Mouse (Mus musculus) liver, embryonic 16.5 days (tissue): ENCODE measurements around the gene Tsr3. TPM values are rescaled to one million over a fixed set of nuclear protein-coding genes. Genes with fewer than 3 reads are reported as not detected.

ENCODE experiments used
- ATAC-seq: fragments of 200-750 bp; cut with Nextera tagmentation; 2 replicates; pipeline ENCODE4 v1.8.0; 2017; ENCODE audit warnings: low read depth, mild to moderate bottlenecking, moderate number of reproducible peaks, moderate library complexity
- H3K27ac ChIP-seq: fragments of 300-500 bp; sonication (generic); 2 replicates; pipeline ENCODE4 v1.5.1; 2014; ENCODE audit warnings: mild to moderate bottlenecking, low read length
- H3K27me3 ChIP-seq: fragments of 300-500 bp; sonication (generic); 2 replicates; pipeline ENCODE4 v1.6.1; 2014; ENCODE audit warnings: low read depth, low read length, mixed read lengths; ENCODE audit not compliant: control insufficient read depth, insufficient read depth
- H3K36me3 ChIP-seq: fragments of 300-500 bp; sonication (generic); 2 replicates; pipeline ENCODE4 v1.6.1; 2014; ENCODE audit warnings: mild to moderate bottlenecking; ENCODE audit not compliant: control insufficient read depth, insufficient read depth
- H3K4me1 ChIP-seq: fragments of 300-500 bp; sonication (generic); 2 replicates; pipeline ENCODE4 v1.6.1; 2014; ENCODE audit warnings: low read depth, low read length, mixed read lengths; ENCODE audit not compliant: control insufficient read depth
- H3K4me2 ChIP-seq: fragments of 300-500 bp; sonication (generic); 2 replicates; pipeline ENCODE4 v1.6.1; 2014; ENCODE audit warnings: low read depth, low read length, mixed read lengths
- H3K4me3 ChIP-seq: fragments of 300-500 bp; sonication (generic); 2 replicates; pipeline ENCODE4 v1.5.1; 2014; ENCODE audit warnings: low read depth, mild to moderate bottlenecking, low read length
- H3K9ac ChIP-seq: fragments of 300-500 bp; sonication (generic); 2 replicates; pipeline ENCODE4 v1.6.1; 2014; ENCODE audit warnings: low read depth, low read length
- H3K9me3 ChIP-seq: fragments of 300-500 bp; sonication (generic); replicated peaks from 2 replicates; pipeline ENCODE4 v1.6.1; 2016; ENCODE audit warnings: low read length; ENCODE audit not compliant: control insufficient read depth
- WGBS: fragments of 180-500 bp; shearing (Covaris S2); extraction: QIAGEN DNeasy Blood & Tissue Kit; methylation state at CpG from one replicate; pipeline ENCODE4 v1.1.7; 2014; ENCODE audit not compliant: insufficient replicate concordance; 5-methylcytosine and 5-hydroxymethylcytosine counted together
- polyA plus RNA-seq: library from polyadenylated mRNA; unstranded; fragments of >200 nt; fragmentation: Nextera tagmentation; extraction: Ambion mirVana; gene quantifications from 2 replicates; pipeline ENCODE4 v1.2.1, GENCODE M21; 2015

Tsr3 gene
- polyA plus RNA-seq, 1 experiment from 2014 or later = 14.7 TPM

DNA sequence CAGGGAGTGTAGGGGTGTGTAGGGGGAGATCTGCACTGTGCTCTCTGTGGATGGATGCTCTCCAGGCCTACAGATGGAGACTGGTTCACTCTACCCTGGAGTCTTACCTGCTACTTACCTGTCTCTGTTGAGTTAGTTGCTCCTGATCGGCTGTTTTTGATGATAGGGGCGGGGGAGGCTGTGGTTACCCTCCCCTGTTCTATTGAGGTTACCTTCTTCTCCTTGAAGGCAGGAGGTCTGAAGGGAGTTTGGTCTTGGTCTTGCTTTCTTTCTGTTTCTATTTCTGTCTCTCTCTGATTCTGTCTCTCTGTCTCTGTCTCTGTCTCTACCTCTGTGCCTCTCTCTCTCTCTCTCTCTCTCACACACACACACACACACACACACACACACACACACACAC, 15.1 kb downstream of the Tsr3 start:
- WGBS = 33% methylated on average over 2 of the region's 2 CpGs
- Histone ChIP-seq H3K4me2 (no peak overlapping the region), H3K9ac (no peak overlapping the region), H3K4me3 (no peak overlapping the region), H3K4me1 (peaks cover 7% of the 10 kb centered on the region), H3K36me3 (peaks cover 4% of the 10 kb centered on the region; the same call in 1 of the 2 replicates), H3K27me3 (peaks cover 36% of the 10 kb centered on the region), H3K27ac (no peak overlapping the region), H3K9me3 (no peaks in the 10 kb centered on the region)
- no peak for ATAC-seq

DNA sequence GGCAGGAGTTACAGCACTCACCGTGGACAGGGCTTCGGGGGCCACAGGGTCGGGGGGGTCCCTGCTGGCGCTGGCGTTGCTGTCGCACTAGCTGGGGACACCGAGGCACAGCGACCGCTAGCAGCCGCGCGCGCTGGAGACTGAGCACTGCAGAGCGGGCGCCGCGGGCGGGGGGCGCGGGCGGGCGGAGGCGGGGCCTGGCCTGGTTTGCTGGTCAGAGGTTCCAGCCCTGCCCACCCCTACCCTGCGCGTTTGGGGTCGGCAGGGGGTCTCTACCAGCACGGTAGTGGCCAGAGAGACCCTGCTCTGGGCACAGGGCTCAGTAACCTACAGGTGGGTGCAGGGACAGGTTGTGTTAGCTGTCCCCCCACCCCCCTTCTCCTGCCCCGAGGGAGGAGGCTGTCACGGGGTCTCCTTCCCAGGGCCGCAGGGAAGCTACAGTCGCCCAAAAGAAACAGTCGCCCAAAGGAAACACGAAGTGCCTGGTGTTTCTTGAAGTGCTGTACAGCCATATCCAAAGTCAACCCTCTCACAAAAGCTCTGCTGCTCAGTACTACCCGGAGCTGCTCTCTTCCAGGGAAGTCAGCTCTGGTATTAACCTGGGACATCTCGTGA, 16.3 kb downstream of the Tsr3 start, which contains the start of gene Baiap3:
Gene Baiap3, minus strand, starts transcription at position 225 of the 615 bp plus-strand sequence.
- Histone ChIP-seq H3K27ac (no peak within 1 kb of the TSS), H3K36me3 (peaks cover 4% of the 10 kb centered on the region; the same call in 1 of the 2 replicates), H3K27me3 (peaks cover 36% of the 10 kb centered on the region), H3K4me2 (peak within 1 kb of the TSS; percentile 53), H3K9me3 (no peaks in the 10 kb centered on the region), H3K4me1 (peaks cover 7% of the 10 kb centered on the region), H3K4me3 (peak within 1 kb of the TSS; percentile 33), H3K9ac (no peak within 1 kb of the TSS)
- WGBS = 5% methylated on average over 35 of the region's 35 CpGs
- ATAC-seq = no peak

DNA sequence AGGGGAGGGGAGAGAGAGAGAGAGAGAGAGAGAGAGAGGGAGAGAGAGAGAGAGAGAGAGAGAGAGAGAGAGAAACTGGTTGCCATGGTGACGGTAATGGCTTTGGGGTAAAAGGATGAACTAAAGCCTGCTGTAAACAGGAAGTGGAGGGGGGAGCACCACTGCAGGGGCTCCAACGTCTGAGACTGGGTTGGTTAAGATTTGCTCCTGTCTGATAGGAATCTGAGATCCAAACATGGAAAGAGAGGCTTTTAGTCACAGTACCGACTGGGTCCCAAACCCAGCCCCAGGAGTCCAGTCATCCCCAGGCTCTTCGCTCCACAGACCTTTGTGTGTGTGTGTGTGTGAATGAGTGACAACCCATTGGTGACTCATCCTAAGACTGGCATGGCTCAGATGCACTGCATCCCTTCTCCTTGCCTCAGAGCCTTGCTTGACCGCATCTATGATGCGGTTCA, 17.9 kb downstream of the Tsr3 start:
- H3K27me3 ChIP-seq = peaks cover 36% of the 10 kb centered on the region
- H3K27ac ChIP-seq = no peak overlapping the region

DNA sequence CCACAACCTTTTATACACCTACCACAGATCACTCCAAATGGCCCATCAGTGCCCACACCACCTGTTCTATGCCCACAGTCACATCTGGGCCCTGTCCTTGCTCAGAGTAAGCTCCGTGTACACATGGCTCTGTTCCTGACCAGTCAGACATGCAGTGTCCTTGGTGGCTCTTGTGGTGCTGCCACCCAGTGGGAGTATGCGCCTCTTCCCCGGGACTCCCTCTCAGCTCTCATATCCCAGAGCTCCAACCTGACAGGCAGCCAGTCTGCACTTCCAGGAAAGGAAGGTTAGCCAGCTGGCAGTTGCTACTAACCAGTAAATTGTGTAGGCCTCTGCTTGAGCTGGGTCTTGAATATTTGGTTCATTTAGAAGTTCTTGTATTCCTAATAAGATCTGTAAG, 24.5 kb downstream of the Tsr3 start:
- H3K9ac ChIP-seq = no peak overlapping the region
- 72% methylated on average over 3 of the region's 3 CpGs for WGBS
- no peaks in the 10 kb centered on the region for H3K9me3 ChIP-seq
- no peak overlapping the region for H3K27ac ChIP-seq
- no peak overlapping the region for H3K4me2 ChIP-seq
- 0 out of 2 replicates have a peak, but pooled peaks have one; percentile 31 for ATAC-seq
- peaks cover 60% of the 10 kb centered on the region for H3K36me3 ChIP-seq
- H3K4me3 ChIP-seq = no peak overlapping the region
- no peaks in the 10 kb centered on the region for H3K27me3 ChIP-seq
- no peaks in the 10 kb centered on the region for H3K4me1 ChIP-seq

More for the DNA sequence above, 17.9 kb downstream of the Tsr3 start:
- Histone ChIP-seq H3K4me3 (no peak overlapping the region), H3K36me3 (peaks cover 10% of the 10 kb centered on the region), H3K9me3 (no peaks in the 10 kb centered on the region), H3K9ac (no peak overlapping the region), H3K4me2 (no peak overlapping the region), H3K4me1 (peaks cover 7% of the 10 kb centered on the region)
- 50% methylated on average over 6 of the region's 6 CpGs for WGBS
- ATAC-seq = no peak

DNA sequence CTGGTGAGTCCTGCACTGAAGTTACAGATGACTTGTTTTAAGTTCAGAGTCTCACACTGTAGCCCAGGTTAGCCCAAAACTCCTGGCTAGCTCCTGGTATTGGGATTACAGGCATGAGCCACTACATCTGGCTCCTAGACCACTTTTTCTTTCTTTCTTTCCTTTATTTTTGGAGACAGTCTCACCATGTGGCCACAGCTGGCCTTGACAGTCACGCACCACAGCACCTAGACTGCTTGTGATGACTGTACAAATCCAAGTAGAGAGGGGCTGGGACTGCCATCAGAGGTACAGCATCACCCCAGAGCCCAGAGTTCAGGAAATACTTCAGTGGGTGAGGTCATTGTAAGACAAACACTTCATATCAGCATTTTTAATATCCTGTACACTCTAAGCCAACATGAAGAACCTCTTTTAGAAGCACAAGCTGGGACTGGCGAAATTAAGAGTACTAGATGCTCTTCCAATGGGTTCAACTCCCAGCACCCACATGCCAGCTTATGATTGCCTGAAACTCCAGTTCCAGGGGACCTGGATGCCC, 30.9 kb downstream of the Tsr3 start:
- ATAC-seq = no peak
- no peak overlapping the region for H3K4me3 ChIP-seq
- no peaks in the 10 kb centered on the region for H3K9me3 ChIP-seq
- H3K4me2 ChIP-seq = peak overlapping the region; percentile 70
- no peak overlapping the region; the same call in 1 of the 2 replicates for H3K9ac ChIP-seq
- H3K4me1 ChIP-seq = peaks cover 35% of the 10 kb centered on the region
- H3K27me3 ChIP-seq = no peaks in the 10 kb centered on the region
- 65% methylated on average over 2 of the region's 2 CpGs for WGBS
- H3K27ac ChIP-seq = no peak overlapping the region
- H3K36me3 ChIP-seq = peaks cover 30% of the 10 kb centered on the region

DNA sequence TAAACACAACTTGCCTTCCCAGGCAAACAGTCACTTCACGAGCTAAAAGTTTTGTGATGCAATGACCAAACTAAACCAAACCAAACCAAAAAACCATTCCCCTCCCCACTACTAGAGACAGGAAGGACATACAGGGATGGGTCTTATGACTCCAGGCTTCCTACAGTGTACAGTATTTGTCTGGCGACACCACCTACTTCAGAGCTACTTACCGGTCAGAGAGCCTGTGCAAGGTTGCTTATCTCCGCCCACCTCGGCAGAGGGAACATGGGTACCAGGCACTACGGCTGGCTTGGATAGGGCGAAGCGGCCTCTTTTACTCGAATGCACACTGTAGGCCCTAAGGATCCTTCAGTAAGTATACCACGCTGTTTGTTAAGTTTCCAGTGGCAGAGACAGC, 32.4 kb downstream of the Tsr3 start:
- H3K4me2 ChIP-seq = peak overlapping the region; percentile 70
- H3K4me3 ChIP-seq = peak overlapping the region; percentile 97
- no peaks in the 10 kb centered on the region for H3K27me3 ChIP-seq
- peaks cover 16% of the 10 kb centered on the region for H3K36me3 ChIP-seq
- H3K4me1 ChIP-seq = peaks cover 35% of the 10 kb centered on the region
- WGBS = under 1% methylated on average over 10 of the region's 10 CpGs
- H3K27ac ChIP-seq = peak overlapping the region; percentile 97
- peak; percentile 19 for ATAC-seq
- H3K9ac ChIP-seq = peak overlapping the region; percentile 99
- no peaks in the 10 kb centered on the region for H3K9me3 ChIP-seq

DNA sequence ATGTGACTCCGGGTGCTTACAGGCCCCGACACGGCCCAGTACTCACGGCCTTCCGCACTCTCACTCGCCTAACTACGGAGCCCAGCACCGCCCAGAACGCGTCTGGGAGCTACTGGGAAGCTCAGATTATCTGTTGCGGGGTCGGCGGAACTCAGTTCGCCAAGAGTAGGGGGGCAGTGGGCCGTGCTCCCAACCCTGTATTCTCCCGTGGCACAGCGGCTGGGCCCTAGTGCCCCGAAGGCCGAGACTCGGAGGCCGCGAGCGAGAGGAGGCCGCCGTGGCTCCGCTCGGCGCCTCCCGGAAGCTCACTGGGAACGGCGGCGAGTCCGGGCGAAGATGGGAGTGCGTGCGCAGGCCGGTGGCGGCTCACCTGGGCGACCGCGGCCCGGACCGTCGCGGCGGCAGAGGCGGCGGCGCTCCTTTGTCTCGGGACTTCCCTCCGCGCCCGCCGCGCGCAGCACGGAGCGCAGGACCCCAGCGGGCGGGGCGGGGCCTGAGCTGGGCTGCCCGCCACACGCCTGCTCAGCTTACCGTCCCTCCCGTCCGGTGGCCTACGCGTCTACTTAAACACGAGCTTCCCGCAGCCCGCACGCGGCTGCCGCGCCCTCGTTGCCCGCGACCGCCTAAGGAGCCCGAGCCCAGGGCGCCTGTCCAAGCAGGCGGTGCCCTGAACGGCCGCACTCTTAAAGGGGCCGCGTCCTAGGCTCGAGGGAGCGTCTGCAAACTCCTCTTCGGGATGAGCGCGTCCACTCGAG, 33.2 kb downstream of the Tsr3 start:
- 0% methylated on average over 88 of the region's 92 CpGs for WGBS
- Histone ChIP-seq H3K4me3 (peak overlapping the region; percentile 97), H3K4me1 (peaks cover 35% of the 10 kb centered on the region), H3K36me3 (peaks cover 8% of the 10 kb centered on the region), H3K4me2 (peak overlapping the region; percentile 70), H3K27me3 (no peaks in the 10 kb centered on the region), H3K27ac (peak overlapping the region; percentile 97), H3K9me3 (no peaks in the 10 kb centered on the region), H3K9ac (peak overlapping the region; percentile 99)
- ATAC-seq = peak; percentile 85

DNA sequence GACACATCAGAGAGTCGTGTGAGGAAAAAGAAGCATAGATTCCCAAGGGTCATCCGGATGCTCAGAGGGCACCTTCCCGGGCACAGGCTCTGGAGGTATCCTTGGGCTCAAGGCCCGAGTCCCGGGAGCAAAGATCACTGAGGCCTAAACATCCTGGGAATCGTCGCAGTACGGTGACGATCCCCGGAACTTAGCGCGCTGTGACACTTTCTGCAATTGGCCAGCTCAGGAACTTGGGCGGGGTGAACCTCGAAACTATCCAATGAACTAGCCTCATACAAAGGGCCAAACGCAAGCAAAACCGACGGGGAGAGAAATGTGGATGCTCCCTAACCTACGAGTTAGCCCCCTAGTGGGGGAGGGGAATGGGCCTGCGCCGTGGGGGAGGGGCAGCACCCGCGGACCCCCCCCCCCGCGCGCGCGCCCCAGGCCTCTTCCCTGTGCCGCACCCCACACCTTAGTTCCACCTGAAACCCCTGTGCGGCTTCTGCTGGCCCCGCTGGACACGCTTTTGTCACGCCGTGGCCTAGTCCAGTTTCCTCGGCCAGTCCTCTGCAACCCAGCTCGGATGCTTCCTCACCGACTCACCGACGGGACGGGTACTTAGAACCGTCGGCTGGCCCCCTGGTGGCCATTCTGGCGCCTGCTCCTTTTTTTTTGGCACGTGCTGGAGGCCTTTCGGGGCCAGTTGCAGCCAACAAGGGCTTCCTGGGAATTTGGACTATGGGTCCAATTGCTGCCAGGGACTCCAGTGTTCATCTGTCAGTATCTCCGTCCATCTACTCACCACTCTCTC, 33.9 kb downstream of the Tsr3 start:
- Histone ChIP-seq H3K4me2 (peak overlapping the region; percentile 70), H3K4me1 (peaks cover 35% of the 10 kb centered on the region), H3K36me3 (peaks cover under 1% of the 10 kb centered on the region; the same call in 1 of the 2 replicates), H3K9ac (peak overlapping the region; percentile 99), H3K9me3 (no peaks in the 10 kb centered on the region), H3K27ac (peak overlapping the region; percentile 97), H3K27me3 (no peaks in the 10 kb centered on the region), H3K4me3 (peak overlapping the region; percentile 97)
- ATAC-seq = peak; percentile 80
- 1% methylated on average over 41 of the region's 45 CpGs for WGBS
